Mouse (Mus musculus): Measurements from ENCODE around the gene Ipo8.

GRCm38 (mm10) chr6:148826119-148826518 lies 5.1 kb downstream of the Ipo8 start:
- no peak for TF ChIP-seq E2F4 (IDR thresholded peaks at IDR 0.05; ENCODE audit: insufficient read depth)
- no peak for TF ChIP-seq POLR2A (IDR thresholded peaks at IDR 0.05; ENCODE audit: insufficient read length, low read depth)
- TF ChIP-seq USF1 (IDR thresholded peaks at IDR 0.05; ENCODE audit: low read depth), result no peak

Data from myocyte (in vitro differentiated cells).